Mouse (Mus musculus): ENCODE measurements at regions not wholly inside any gene's neighbourhood (a gene's known extent, or its start where the extent isn't known, plus 50 kb on each side); places are given as distances from the start of the nearest gene placed in this dataset.

DNA sequence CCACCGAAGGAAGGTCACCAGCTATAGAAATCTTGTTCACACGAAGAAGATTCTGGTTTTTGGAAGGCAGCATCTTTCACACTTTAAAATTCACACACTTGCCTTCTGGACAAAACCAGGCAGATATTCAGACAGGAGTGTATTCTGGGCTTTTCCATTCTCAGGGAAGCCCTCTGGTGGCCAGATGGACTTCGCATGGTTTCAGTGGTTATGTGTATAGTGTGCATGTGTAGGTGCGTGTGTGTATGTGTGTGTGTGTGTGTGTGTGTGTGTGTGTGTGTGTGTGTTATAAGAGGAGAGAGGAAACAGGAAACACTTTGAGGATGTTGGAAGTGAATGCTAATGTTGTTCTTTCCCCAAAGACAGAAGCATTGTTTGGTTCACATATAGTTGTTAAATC, 317.9 kb downstream of the Btg1 start:
- no peaks in the 10 kb centered on the region for H3K36me3 ChIP-seq (ENCODE audit: control insufficient read depth, insufficient read depth, low read length)
- H3K79me2 ChIP-seq (ENCODE audit: control insufficient read depth, insufficient read depth, low read length), result no peaks in the 10 kb centered on the region
- H3K27ac ChIP-seq (replicated peaks; ENCODE audit: insufficient read depth, low read depth, low read length), result no peak overlapping the region
- no peaks in the 10 kb centered on the region for H3K27me3 ChIP-seq (ENCODE audit: control insufficient read depth, insufficient read depth, low read length)
- DNase-seq (ENCODE audit: extremely low read depth, low read depth, low spot score), result peak; percentile 56
- no peak overlapping the region for H3K9ac ChIP-seq (ENCODE audit: low read depth, low read length)
- no peaks in the 10 kb centered on the region for H3K4me1 ChIP-seq (ENCODE audit: control insufficient read depth, insufficient read depth, low read length)
- TF ChIP-seq CTCF (IDR thresholded peaks at IDR 0.05; ENCODE audit: low read depth, low read length), result peak; percentile 30; the same call in 1 of the 2 replicates
- TF ChIP-seq POLR2A (IDR thresholded peaks at IDR 0.05; ENCODE audit: extremely low read depth, insufficient read depth, low read length), result no peak
- no peak overlapping the region for H3K4me3 ChIP-seq (ENCODE audit: insufficient read depth, low read depth, low read length)
- WGBS, result 61% methylated on average over 4 of the region's 4 CpGs

GRCm38 (mm10) chr10:96940887-96941518, 324.2 kb downstream of the Btg1 start:
- Histone ChIP-seq H3K4me1 (ENCODE audit: control insufficient read depth, insufficient read depth, low read length) (no peaks in the 10 kb centered on the region), H3K4me3 (ENCODE audit: insufficient read depth, low read depth, low read length) (no peak overlapping the region), H3K27ac (replicated peaks; ENCODE audit: insufficient read depth, low read depth, low read length) (no peak overlapping the region), H3K79me2 (ENCODE audit: control insufficient read depth, insufficient read depth, low read length) (no peaks in the 10 kb centered on the region), H3K36me3 (ENCODE audit: control insufficient read depth, insufficient read depth, low read length) (no peaks in the 10 kb centered on the region), H3K27me3 (ENCODE audit: control insufficient read depth, insufficient read depth, low read length) (no peaks in the 10 kb centered on the region), H3K9ac (ENCODE audit: low read depth, low read length) (no peak overlapping the region)
- DNase-seq (ENCODE audit: extremely low read depth, low read depth, low spot score), result no peak
- no peak for TF ChIP-seq CTCF (IDR thresholded peaks at IDR 0.05; ENCODE audit: low read depth, low read length)
- TF ChIP-seq POLR2A (IDR thresholded peaks at IDR 0.05; ENCODE audit: extremely low read depth, insufficient read depth, low read length), result no peak
- 92% methylated on average over 6 of the region's 6 CpGs for WGBS

DNA sequence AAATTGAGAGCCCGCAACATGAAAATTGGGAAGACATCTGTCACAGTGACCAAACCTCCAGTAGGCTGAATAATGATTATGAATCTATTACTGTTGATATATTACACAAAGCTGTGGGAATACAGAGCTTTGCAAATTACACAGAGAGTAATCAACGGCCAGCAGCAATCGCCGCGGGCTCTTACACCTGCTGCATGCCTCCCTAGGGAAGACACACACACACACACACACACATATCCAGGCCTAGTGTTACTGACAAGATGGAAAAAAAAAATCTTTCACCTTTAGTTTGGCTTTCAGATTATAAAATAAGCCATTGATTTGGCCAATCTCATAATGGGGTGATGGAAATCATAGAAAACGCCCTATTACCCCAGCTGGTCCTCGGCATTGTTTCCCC, 327.4 kb downstream of the Btg1 start:
- no peak overlapping the region for H3K27ac ChIP-seq (replicated peaks; ENCODE audit: insufficient read depth, low read depth, low read length)

DNA sequence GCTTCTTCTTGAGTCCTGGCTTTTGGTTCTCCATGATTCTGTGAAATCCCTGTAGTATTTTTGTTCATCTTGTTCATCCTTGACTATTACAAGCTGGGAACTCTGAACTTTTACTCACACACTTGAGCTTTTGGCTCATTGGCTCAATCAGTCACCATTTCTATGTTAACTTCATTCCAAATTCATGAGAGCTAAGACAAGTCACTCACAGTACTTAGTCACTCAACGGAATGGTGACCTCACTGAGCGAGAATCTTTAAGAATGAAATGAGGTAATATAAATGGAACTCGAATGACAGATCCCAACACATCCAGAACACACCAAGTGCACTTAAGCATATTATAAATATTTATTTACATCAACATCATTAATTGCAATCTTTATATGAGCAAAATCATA, 331.2 kb downstream of the Btg1 start:
- Histone ChIP-seq H3K9ac (ENCODE audit: low read depth, low read length) (no peak overlapping the region), H3K79me2 (ENCODE audit: control insufficient read depth, insufficient read depth, low read length) (no peaks in the 10 kb centered on the region), H3K27ac (replicated peaks; ENCODE audit: insufficient read depth, low read depth, low read length) (no peak overlapping the region), H3K27me3 (ENCODE audit: control insufficient read depth, insufficient read depth, low read length) (no peaks in the 10 kb centered on the region), H3K4me3 (ENCODE audit: insufficient read depth, low read depth, low read length) (no peak overlapping the region), H3K36me3 (ENCODE audit: control insufficient read depth, insufficient read depth, low read length) (no peaks in the 10 kb centered on the region), H3K4me1 (ENCODE audit: control insufficient read depth, insufficient read depth, low read length) (no peaks in the 10 kb centered on the region)
- TF ChIP-seq POLR2A (IDR thresholded peaks at IDR 0.05; ENCODE audit: extremely low read depth, insufficient read depth, low read length) (no peak), CTCF (IDR thresholded peaks at IDR 0.05; ENCODE audit: low read depth, low read length) (no peak)
- no peak for DNase-seq (ENCODE audit: extremely low read depth, low read depth, low spot score)
- WGBS, result 87% methylated on average over 3 of the region's 3 CpGs

More for the DNA sequence above, 327.4 kb downstream of the Btg1 start:
- no peaks in the 10 kb centered on the region for H3K4me1 ChIP-seq (ENCODE audit: control insufficient read depth, insufficient read depth, low read length)
- no peaks in the 10 kb centered on the region for H3K79me2 ChIP-seq (ENCODE audit: control insufficient read depth, insufficient read depth, low read length)
- H3K36me3 ChIP-seq (ENCODE audit: control insufficient read depth, insufficient read depth, low read length), result no peaks in the 10 kb centered on the region
- H3K27me3 ChIP-seq (ENCODE audit: control insufficient read depth, insufficient read depth, low read length), result no peaks in the 10 kb centered on the region
- H3K9ac ChIP-seq (ENCODE audit: low read depth, low read length), result no peak overlapping the region
- no peak for DNase-seq (ENCODE audit: extremely low read depth, low read depth, low spot score)
- TF ChIP-seq CTCF (IDR thresholded peaks at IDR 0.05; ENCODE audit: low read depth, low read length), result no peak
- no peak for TF ChIP-seq POLR2A (IDR thresholded peaks at IDR 0.05; ENCODE audit: extremely low read depth, insufficient read depth, low read length)
- no peak overlapping the region for H3K4me3 ChIP-seq (ENCODE audit: insufficient read depth, low read depth, low read length)
- 96% methylated on average over 7 of the region's 7 CpGs for WGBS

DNA sequence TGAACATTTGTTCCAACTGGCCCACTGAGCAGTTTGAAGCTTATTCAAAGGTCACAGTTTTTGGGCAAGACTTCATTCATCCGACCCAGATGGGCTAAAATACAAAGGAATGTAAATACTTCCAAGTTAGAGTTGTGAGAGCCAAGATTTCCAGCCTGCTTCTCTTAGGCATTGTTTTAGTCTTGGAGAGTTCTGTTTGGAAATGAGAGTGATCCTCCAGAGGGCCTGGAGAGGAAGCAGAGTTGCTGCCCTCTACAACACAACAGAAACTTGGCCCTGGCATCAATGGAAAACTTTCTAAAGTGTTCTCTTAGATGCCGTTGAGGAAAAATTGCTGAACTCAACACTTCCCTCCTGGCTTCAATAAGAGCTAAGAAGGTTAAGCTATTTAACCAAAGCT, 332.1 kb downstream of the Btg1 start:
- H3K36me3 ChIP-seq (ENCODE audit: control insufficient read depth, insufficient read depth, low read length), result no peaks in the 10 kb centered on the region
- no peak for TF ChIP-seq CTCF (IDR thresholded peaks at IDR 0.05; ENCODE audit: low read depth, low read length)
- no peak for TF ChIP-seq POLR2A (IDR thresholded peaks at IDR 0.05; ENCODE audit: extremely low read depth, insufficient read depth, low read length)
- H3K27me3 ChIP-seq (ENCODE audit: control insufficient read depth, insufficient read depth, low read length), result no peaks in the 10 kb centered on the region
- no peak for DNase-seq (ENCODE audit: extremely low read depth, low read depth, low spot score)
- 56% methylated on average over 2 of the region's 2 CpGs for WGBS
- no peaks in the 10 kb centered on the region for H3K4me1 ChIP-seq (ENCODE audit: control insufficient read depth, insufficient read depth, low read length)
- H3K4me3 ChIP-seq (ENCODE audit: insufficient read depth, low read depth, low read length), result no peak overlapping the region
- no peak overlapping the region for H3K27ac ChIP-seq (replicated peaks; ENCODE audit: insufficient read depth, low read depth, low read length)
- no peak overlapping the region for H3K9ac ChIP-seq (ENCODE audit: low read depth, low read length)
- no peaks in the 10 kb centered on the region for H3K79me2 ChIP-seq (ENCODE audit: control insufficient read depth, insufficient read depth, low read length)

DNA sequence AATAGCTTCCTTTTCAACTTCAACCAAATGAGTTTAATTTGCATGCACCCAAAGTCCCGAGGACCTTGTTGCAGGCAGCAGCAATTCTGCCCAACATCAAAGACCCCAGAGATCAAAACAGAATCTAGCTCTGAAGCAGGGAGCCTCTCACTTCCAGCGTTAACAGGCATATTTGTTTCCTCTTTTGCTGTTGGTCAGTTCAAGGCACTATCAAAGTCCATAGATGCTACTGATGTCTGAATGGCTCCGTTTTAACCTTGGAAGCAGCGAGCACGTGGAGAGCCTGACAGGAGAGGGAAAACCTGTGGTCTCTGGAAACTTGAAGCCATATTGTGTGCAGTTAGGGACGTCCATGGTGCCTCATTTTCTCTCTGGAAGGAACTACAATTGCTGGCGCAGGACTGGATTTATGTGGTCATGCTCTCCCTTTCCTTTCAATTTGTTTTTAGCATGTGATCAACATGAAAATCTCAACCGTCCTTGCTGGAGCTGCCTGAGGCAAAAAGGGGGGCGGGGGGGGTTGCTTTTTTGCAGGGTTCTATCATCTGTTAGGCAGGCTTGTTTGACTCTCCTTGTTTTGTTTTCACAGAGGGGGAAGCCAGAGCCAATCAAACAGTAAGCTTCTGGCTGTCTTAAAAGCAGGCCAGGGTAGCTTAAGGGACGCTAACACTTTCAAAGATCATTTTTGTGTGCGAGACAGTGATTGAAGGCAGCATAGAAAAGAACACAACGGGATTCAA, 338.4 kb downstream of the Btg1 start:
- no peaks in the 10 kb centered on the region for H3K27me3 ChIP-seq (ENCODE audit: control insufficient read depth, insufficient read depth, low read length)
- TF ChIP-seq POLR2A (IDR thresholded peaks at IDR 0.05; ENCODE audit: extremely low read depth, insufficient read depth, low read length), result no peak
- TF ChIP-seq CTCF (IDR thresholded peaks at IDR 0.05; ENCODE audit: low read depth, low read length), result no peak
- WGBS, result 57% methylated on average over 12 of the region's 12 CpGs

More for the DNA sequence above, 338.4 kb downstream of the Btg1 start:
- no peak for DNase-seq (ENCODE audit: extremely low read depth, low read depth, low spot score)
- no peaks in the 10 kb centered on the region for H3K36me3 ChIP-seq (ENCODE audit: control insufficient read depth, insufficient read depth, low read length)
- no peaks in the 10 kb centered on the region for H3K79me2 ChIP-seq (ENCODE audit: control insufficient read depth, insufficient read depth, low read length)
- no peak overlapping the region for H3K4me3 ChIP-seq (ENCODE audit: insufficient read depth, low read depth, low read length)
- no peak overlapping the region for H3K27ac ChIP-seq (replicated peaks; ENCODE audit: insufficient read depth, low read depth, low read length)
- no peak overlapping the region for H3K9ac ChIP-seq (ENCODE audit: low read depth, low read length)
- H3K4me1 ChIP-seq (ENCODE audit: control insufficient read depth, insufficient read depth, low read length), result no peaks in the 10 kb centered on the region

All from liver, adult 2 months (tissue).